Mouse (Mus musculus): ENCODE results near the gene Trp53bp1. TPM values are rescaled to one million over a fixed set of nuclear protein-coding genes. Genes with fewer than 3 reads are reported as not detected.
A peak's percentile ranks its signal among the peaks of the same experiment; 100 is the strongest.

Gene Trp53bp1
- total and polyA plus RNA-seq, 2 experiments from 2014 or later = 20.3 to 74.4 TPM

- WGBS = 39% methylated on average over 4 of the region's 4 CpGs
- Histone ChIP-seq H3K4me3 (ENCODE audit: low read depth, low read length) (peak overlapping the region; percentile 95), H3K27me3 (ENCODE audit: control insufficient read depth, insufficient read depth, low read length) (no peaks in the 10 kb centered on the region), H3K36me3 (replicated peaks; ENCODE audit: control insufficient read depth, insufficient read depth, low read length) (peaks cover 22% of the 10 kb centered on the region), H3K9me3 (replicated peaks; ENCODE audit: control insufficient read depth, low read length) (no peaks in the 10 kb centered on the region), H3K27ac (ENCODE audit: low read depth) (no peak overlapping the region), H3K4me1 (ENCODE audit: control insufficient read depth, insufficient read depth) (peaks cover 18% of the 10 kb centered on the region), H3K9ac (replicated peaks; ENCODE audit: low read depth, low read length) (0 out of 2 replicates have a peak overlapping the region, but pooled peaks have one; percentile 35), H3K4me2 (ENCODE audit: low read depth, low read length) (peak overlapping the region; percentile 89)
- no peak for ATAC-seq (ENCODE audit: insufficient read depth, low read depth)
- DNase-seq (ENCODE audit: low spot score) = no peak
- TF ChIP-seq EP300 (IDR thresholded peaks at IDR 0.05; ENCODE audit: low read depth) (no peak), CTCF (IDR thresholded peaks at IDR 0.05; ENCODE audit: low read depth) (no peak)
Observed at GRCm38 (mm10) chr2:121169173-121169572, 102.0 kb downstream of the Trp53bp1 start.

GRCm38 (mm10) chr2:121153100-121153499, 118.1 kb downstream of the Trp53bp1 start:
- no peaks in the 10 kb centered on the region for H3K9me3 ChIP-seq (replicated peaks; ENCODE audit: control insufficient read depth, low read length)
- H3K36me3 ChIP-seq (replicated peaks; ENCODE audit: control insufficient read depth, insufficient read depth, low read length) = peaks cover 59% of the 10 kb centered on the region
- WGBS = 84% methylated on average over 3 of the region's 3 CpGs
- no peaks in the 10 kb centered on the region for H3K4me1 ChIP-seq (ENCODE audit: control insufficient read depth, insufficient read depth)
- H3K9ac ChIP-seq (replicated peaks; ENCODE audit: low read depth, low read length) = no peak overlapping the region
- ATAC-seq (ENCODE audit: insufficient read depth, low read depth) (no peak), DNase-seq (ENCODE audit: low spot score) (no peak)
- H3K4me3 ChIP-seq (ENCODE audit: low read depth, low read length) = no peak overlapping the region
- no peak overlapping the region for H3K4me2 ChIP-seq (ENCODE audit: low read depth, low read length)
- TF ChIP-seq CTCF (IDR thresholded peaks at IDR 0.05; ENCODE audit: low read depth) (0 out of 2 replicates have a peak, but pooled peaks have one; percentile 26), EP300 (IDR thresholded peaks at IDR 0.05; ENCODE audit: low read depth) (no peak)
- H3K27me3 ChIP-seq (ENCODE audit: control insufficient read depth, insufficient read depth, low read length) = no peaks in the 10 kb centered on the region
- H3K27ac ChIP-seq (ENCODE audit: low read depth) = no peak overlapping the region

GRCm38 (mm10) chr2:121149679-121150078, 121.5 kb downstream of the Trp53bp1 start:
- H3K4me2 ChIP-seq (ENCODE audit: low read depth, low read length) = no peak overlapping the region
- no peak for TF ChIP-seq EP300 (IDR thresholded peaks at IDR 0.05; ENCODE audit: low read depth)
- TF ChIP-seq CTCF (IDR thresholded peaks at IDR 0.05; ENCODE audit: low read depth) = no peak
- WGBS = 77% methylated on average over 5 of the region's 5 CpGs

More at GRCm38 (mm10) chr2:121149679-121150078, 121.5 kb downstream of the Trp53bp1 start:
- Histone ChIP-seq H3K27me3 (ENCODE audit: control insufficient read depth, insufficient read depth, low read length) (no peaks in the 10 kb centered on the region), H3K9me3 (replicated peaks; ENCODE audit: control insufficient read depth, low read length) (no peaks in the 10 kb centered on the region), H3K4me1 (ENCODE audit: control insufficient read depth, insufficient read depth) (no peaks in the 10 kb centered on the region), H3K9ac (replicated peaks; ENCODE audit: low read depth, low read length) (no peak overlapping the region), H3K27ac (ENCODE audit: low read depth) (no peak overlapping the region), H3K36me3 (replicated peaks; ENCODE audit: control insufficient read depth, insufficient read depth, low read length) (peaks cover 58% of the 10 kb centered on the region), H3K4me3 (ENCODE audit: low read depth, low read length) (no peak overlapping the region)
- DNase-seq (ENCODE audit: low spot score) (no peak), ATAC-seq (ENCODE audit: insufficient read depth, low read depth) (no peak)

Other genes with a start within 250 kb of the Trp53bp1 start
- 0.27 TPM in 1 of 2 replicates, not detected in the other for gene Epb42, start 234.3 kb downstream of the Trp53bp1 start, total RNA-seq (2014; rRNA removed; ENCODE audit: low replicate concordance)
- 0.26 and 0.56 TPM in 2 replicates for gene Epb42, start 234.3 kb downstream of the Trp53bp1 start, polyA plus RNA-seq (2015; fragmentation: Nextera tagmentation; extraction: Ambion mirVana)
- gene Tgm5, start 185.6 kb downstream of the Trp53bp1 start, total RNA-seq (2014; rRNA removed; ENCODE audit: low replicate concordance) = not detected in 2 replicates
- gene Tgm5, start 185.6 kb downstream of the Trp53bp1 start, polyA plus RNA-seq (2015; fragmentation: Nextera tagmentation; extraction: Ambion mirVana) = not detected in 2 replicates
- gene Tgm7, start 161.6 kb downstream of the Trp53bp1 start, total RNA-seq (2014; rRNA removed; ENCODE audit: low replicate concordance) = not detected in 2 replicates
- not detected in 2 replicates for gene Tgm7, start 161.6 kb downstream of the Trp53bp1 start, polyA plus RNA-seq (2015; fragmentation: Nextera tagmentation; extraction: Ambion mirVana)
- 13.1 and 15.3 TPM in 2 replicates for gene Adal, start 131.0 kb downstream of the Trp53bp1 start, total RNA-seq (2014; rRNA removed; ENCODE audit: low replicate concordance)
- gene Adal, start 131.0 kb downstream of the Trp53bp1 start, polyA plus RNA-seq (2015; fragmentation: Nextera tagmentation; extraction: Ambion mirVana) = 13.4 and 14.4 TPM in 2 replicates
- gene Lcmt2, start 130.8 kb downstream of the Trp53bp1 start, total RNA-seq (2014; rRNA removed; ENCODE audit: low replicate concordance) = 6.1 and 8.4 TPM in 2 replicates
- gene Lcmt2, start 130.8 kb downstream of the Trp53bp1 start, polyA plus RNA-seq (2015; fragmentation: Nextera tagmentation; extraction: Ambion mirVana) = 15.4 and 19.1 TPM in 2 replicates
- 9.6 and 20.8 TPM in 2 replicates for gene Tubgcp4, start 100.8 kb downstream of the Trp53bp1 start, total RNA-seq (2014; rRNA removed; ENCODE audit: low replicate concordance)
- 12.3 and 13.0 TPM in 2 replicates for gene Tubgcp4, start 100.8 kb downstream of the Trp53bp1 start, polyA plus RNA-seq (2015; fragmentation: Nextera tagmentation; extraction: Ambion mirVana)
- 4.2 and 4.8 TPM in 2 replicates for gene Zscan29, start 100.3 kb downstream of the Trp53bp1 start, total RNA-seq (2014; rRNA removed; ENCODE audit: low replicate concordance)
- 5.1 and 5.6 TPM in 2 replicates for gene Zscan29, start 100.3 kb downstream of the Trp53bp1 start, polyA plus RNA-seq (2015; fragmentation: Nextera tagmentation; extraction: Ambion mirVana)
- 14.5 and 24.9 TPM in 2 replicates for gene Map1a, start 18.2 kb upstream of the Trp53bp1 start, total RNA-seq (2014; rRNA removed; ENCODE audit: low replicate concordance)
- gene Map1a, start 18.2 kb upstream of the Trp53bp1 start, polyA plus RNA-seq (2015; fragmentation: Nextera tagmentation; extraction: Ambion mirVana) = 3.7 and 4.8 TPM in 2 replicates
- 4.4 and 5.2 TPM in 2 replicates for gene Ppip5k1, start 84.0 kb upstream of the Trp53bp1 start, total RNA-seq (2014; rRNA removed; ENCODE audit: low replicate concordance)
- gene Ppip5k1, start 84.0 kb upstream of the Trp53bp1 start, polyA plus RNA-seq (2015; fragmentation: Nextera tagmentation; extraction: Ambion mirVana) = 8.5 and 9.0 TPM in 2 replicates
- gene Ckmt1, start 86.3 kb upstream of the Trp53bp1 start, total RNA-seq (2014; rRNA removed; ENCODE audit: low replicate concordance) = 0.54 and 1.4 TPM in 2 replicates
- 2.6 TPM in 2 replicates for gene Ckmt1, start 86.3 kb upstream of the Trp53bp1 start, polyA plus RNA-seq (2015; fragmentation: Nextera tagmentation; extraction: Ambion mirVana)
- not detected in 2 replicates for gene Strc, start 115.8 kb upstream of the Trp53bp1 start, total RNA-seq (2014; rRNA removed; ENCODE audit: low replicate concordance)
- gene Strc, start 115.8 kb upstream of the Trp53bp1 start, polyA plus RNA-seq (2015; fragmentation: Nextera tagmentation; extraction: Ambion mirVana) = not detected in 2 replicates
- gene Pdia3, start 142.4 kb upstream of the Trp53bp1 start, total RNA-seq (2014; rRNA removed; ENCODE audit: low replicate concordance) = 35.6 and 44.2 TPM in 2 replicates
- 211 and 237 TPM in 2 replicates for gene Pdia3, start 142.4 kb upstream of the Trp53bp1 start, polyA plus RNA-seq (2015; fragmentation: Nextera tagmentation; extraction: Ambion mirVana)
- 1.3 and 3.7 TPM in 2 replicates for gene Catsper2, start 142.4 kb upstream of the Trp53bp1 start, total RNA-seq (2014; rRNA removed; ENCODE audit: low replicate concordance)
- gene Catsper2, start 142.4 kb upstream of the Trp53bp1 start, polyA plus RNA-seq (2015; fragmentation: Nextera tagmentation; extraction: Ambion mirVana) = 4.5 and 5.2 TPM in 2 replicates
- gene Ell3, start 172.9 kb upstream of the Trp53bp1 start, total RNA-seq (2014; rRNA removed; ENCODE audit: low replicate concordance) = not detected in 2 replicates
- gene Ell3, start 172.9 kb upstream of the Trp53bp1 start, polyA plus RNA-seq (2015; fragmentation: Nextera tagmentation; extraction: Ambion mirVana) = 0.36 and 0.55 TPM in 2 replicates
- 1,358 and 1,465 TPM in 2 replicates for gene Serf2, start 177.8 kb upstream of the Trp53bp1 start, total RNA-seq (2014; rRNA removed; ENCODE audit: low replicate concordance)
- 616 and 625 TPM in 2 replicates for gene Serf2, start 177.8 kb upstream of the Trp53bp1 start, polyA plus RNA-seq (2015; fragmentation: Nextera tagmentation; extraction: Ambion mirVana)
- 1.6 and 4.1 TPM in 2 replicates for gene Hypk, start 181.9 kb upstream of the Trp53bp1 start, total RNA-seq (2014; rRNA removed; ENCODE audit: low replicate concordance)
- 105 and 111 TPM in 2 replicates for gene Hypk, start 181.9 kb upstream of the Trp53bp1 start, polyA plus RNA-seq (2015; fragmentation: Nextera tagmentation; extraction: Ambion mirVana)
- 0.39 TPM in 1 of 2 replicates, not detected in the other for gene Serinc4, start 185.4 kb upstream of the Trp53bp1 start, total RNA-seq (2014; rRNA removed; ENCODE audit: low replicate concordance)
- gene Serinc4, start 185.4 kb upstream of the Trp53bp1 start, polyA plus RNA-seq (2015; fragmentation: Nextera tagmentation; extraction: Ambion mirVana) = 0.04 and 0.12 TPM in 2 replicates
- gene Mfap1b, start 202.7 kb upstream of the Trp53bp1 start, total RNA-seq (2014; rRNA removed; ENCODE audit: low replicate concordance) = 13.4 and 15.0 TPM in 2 replicates
- gene Mfap1b, start 202.7 kb upstream of the Trp53bp1 start, polyA plus RNA-seq (2015; fragmentation: Nextera tagmentation; extraction: Ambion mirVana) = 35.9 and 36.4 TPM in 2 replicates
- gene Mfap1a, start 235.3 kb upstream of the Trp53bp1 start, total RNA-seq (2014; rRNA removed; ENCODE audit: low replicate concordance) = 9.5 and 9.8 TPM in 2 replicates
- 15.7 and 16.0 TPM in 2 replicates for gene Mfap1a, start 235.3 kb upstream of the Trp53bp1 start, polyA plus RNA-seq (2015; fragmentation: Nextera tagmentation; extraction: Ambion mirVana)
- 7.6 and 9.5 TPM in 2 replicates for gene Wdr76, start 235.3 kb upstream of the Trp53bp1 start, total RNA-seq (2014; rRNA removed; ENCODE audit: low replicate concordance)
- gene Wdr76, start 235.3 kb upstream of the Trp53bp1 start, polyA plus RNA-seq (2015; fragmentation: Nextera tagmentation; extraction: Ambion mirVana) = 3.4 and 4.0 TPM in 2 replicates